In genomic region chr1:180175167-180175566, GRCm38 (mm10) we compare ENCODE assay signal across 9 mouse cellular contexts. TPM values are rescaled to one million over a fixed set of nuclear protein-coding genes. Genes with fewer than 3 reads are reported as not detected.
DNase-seq lines count a peak whose midpoint lies in the region; ATAC-seq and TF ChIP-seq lines count a peak whose summit lies in the region.
"Had no signal": no experiment of that assay in that cellular context is flagged by ENCODE, and none has a peak within 500 bp of the region (broad histone marks: within the 10 kb centered on the region; RNA-seq: fewer than 3 reads in every experiment).

No protein-coding gene starts in this region.

- TF ChIP-seq EP300 in heart, postnatal 0 days (IDR thresholded peaks at IDR 0.05; ENCODE audit: low read depth), result no peak

- H3K4me2 ChIP-seq in heart, postnatal 0 days (ENCODE audit: low read depth, low read length), result no peak overlapping the region
- no peak overlapping the region for H3K4me2 ChIP-seq in intestine, postnatal 0 days (replicated peaks; ENCODE audit: low read depth)

- peak; percentile 45; the same call in 1 of the 2 replicates for ATAC-seq in heart, postnatal 0 days (ENCODE audit: insufficient read depth, low read depth)
- ATAC-seq in activated CD4-positive, CD25-positive, alpha-beta regulatory T cell, adult 4 months, result peak; percentile 46
- ATAC-seq in intestine, postnatal 0 days, result peak; percentile 48
- ATAC-seq in erythroid progenitor cell, adult 5-6 weeks (replicated peaks; ENCODE audit: low FRiP score, poor library complexity, severe bottlenecking), result no peak

- no peaks in the 10 kb centered on the region for H3K9me3 ChIP-seq in heart, postnatal 0 days (replicated peaks; ENCODE audit: control insufficient read depth, low read length)
- H3K9me3 ChIP-seq in intestine, postnatal 0 days (ENCODE audit: control insufficient read depth), result no peaks in the 10 kb centered on the region

- intact Hi-C loops in heart, postnatal 14 days (cut with DNase I), result loop anchor here (1.0 to 5.0 kb wide), 3 partner anchors 40 to 377 kb away; partner anchors contain the start of gene Stum

- no peaks in the 10 kb centered on the region for H3K27me3 ChIP-seq in heart, postnatal 0 days (ENCODE audit: control insufficient read depth, insufficient read depth, low read length)
- H3K27me3 ChIP-seq in intestine, postnatal 0 days (replicated peaks; ENCODE audit: control insufficient read depth, insufficient read depth, low read length), result no peaks in the 10 kb centered on the region

- no peak overlapping the region for H3K4me3 ChIP-seq in heart, postnatal 0 days (ENCODE audit: low read depth, low read length)
- no peak overlapping the region for H3K4me3 ChIP-seq in intestine, postnatal 0 days (ENCODE audit: low read depth, low read length)

- TF ChIP-seq CTCF in heart, postnatal 0 days (IDR thresholded peaks at IDR 0.05; ENCODE audit: low read depth), result peak; percentile 56
- peak; percentile 82 for TF ChIP-seq CTCF in intestine, postnatal 0 days (IDR thresholded peaks at IDR 0.05; ENCODE audit: low read depth)

- DNase-seq in heart, postnatal 0 days (ENCODE audit: low spot score), result peak; percentile 84
- DNase-seq in heart, postnatal 14 days, result no peak
- DNase-seq in B cell, adult 2 months, result peak; percentile 45 to 51
- DNase-seq in cerebellum, adult 8-10 months, result no peak
- no peak for DNase-seq in left cerebral cortex, adult 9 months (ENCODE audit: low spot score in 2 of 2)

- peaks cover 54% of the 10 kb centered on the region for H3K36me3 ChIP-seq in heart, postnatal 0 days (replicated peaks; ENCODE audit: control insufficient read depth, insufficient read depth, low read length)
- peaks cover 23% of the 10 kb centered on the region; the same call in 1 of the 2 replicates for H3K36me3 ChIP-seq in intestine, postnatal 0 days (ENCODE audit: control insufficient read depth, insufficient read depth)

- no peak overlapping the region for H3K9ac ChIP-seq in heart, postnatal 0 days (replicated peaks; ENCODE audit: low read depth, low read length)
- H3K9ac ChIP-seq in intestine, postnatal 0 days (ENCODE audit: low read depth, low read length), result no peak overlapping the region

- H3K27ac ChIP-seq in heart, postnatal 0 days (ENCODE audit: low read depth), result peak overlapping the region; percentile 46; the same call in 1 of the 2 replicates
- H3K27ac ChIP-seq in intestine, postnatal 0 days (ENCODE audit: low read depth, low read length), result no peak overlapping the region
- H3K27ac ChIP-seq: macrophage had no signal

- 36% methylated on average over 3 of the region's 3 CpGs for WGBS in heart, postnatal 0 days
- WGBS in intestine, postnatal 0 days, result 29% methylated on average over 3 of the region's 3 CpGs

- peaks cover 16% of the 10 kb centered on the region; the same call in 1 of the 2 replicates for H3K4me1 ChIP-seq in heart, postnatal 0 days (ENCODE audit: control insufficient read depth, insufficient read depth)
- H3K4me1 ChIP-seq in intestine, postnatal 0 days (replicated peaks; ENCODE audit: control insufficient read depth, insufficient read depth, low read length), result 0 out of 2 replicates have a peak, but pooled peaks cover 3% of the 10 kb centered on the region

RNA-seq across cellular contexts. Expression of gene Coq8a, which starts 24.2 kb away (rescaled TPM):
- 148 and 166 TPM in 2 replicates for total RNA-seq in heart, postnatal 0 days (2014; rRNA removed; ENCODE audit: low replicate concordance)
- polyA plus RNA-seq in heart, postnatal 0 days (2015; fragmentation: Nextera tagmentation; extraction: Ambion mirVana), result 226 and 231 TPM in 2 replicates
- total RNA-seq in heart, postnatal 14 days (2021), result 100 to 1,000 TPM; 741 to 790 TPM
- polyA plus RNA-seq in activated CD4-positive, CD25-positive, alpha-beta regulatory T cell, adult 4 months (2017; shearing (Covaris generic)), result 10 to 100 TPM; 25.3 to 28.8 TPM
- 28.6 and 29.7 TPM in 2 replicates for polyA plus RNA-seq in intestine, postnatal 0 days (2015; fragmentation: Nextera tagmentation; extraction: Ambion mirVana)
- 1.7 TPM in 1 of 2 replicates, not detected in the other for total RNA-seq in erythroid progenitor cell, adult 5-6 weeks (2015; ENCODE audit: low replicate concordance)
- 0.90 TPM in 1 of 2 replicates, not detected in the other for total RNA-seq in erythroid progenitor cell, adult 5-6 weeks (2017; ENCODE audit: low replicate concordance)

Comparison
In these comparisons a context has a peak if more than half of its experiments do, and no peak if none do; other contexts are left out.
1. DNase-seq: peak in heart, postnatal 0 days (single experiment) and B cell, adult 2 months (2 of 2); none in heart, postnatal 14 days (0 of 2), cerebellum, adult 8-10 months (single experiment) and left cerebral cortex, adult 9 months (0 of 2).
2. RNA of gene Coq8a, which starts 24.2 kb away (total RNA-seq): 741 to 790 TPM in heart, postnatal 14 days and 148 to 166 TPM in heart, postnatal 0 days; 0.90 to 1.7 TPM in erythroid progenitor cell, adult 5-6 weeks; every median in the first group is over 10 times any median in the second.